Mouse (Mus musculus) embryonic facial prominence, embryonic 15.5 days (tissue): Measurements from ENCODE around the gene Trim25. TPM values are rescaled to one million over a fixed set of nuclear protein-coding genes. Genes with fewer than 3 reads are reported as not detected.

Experiments
- ATAC-seq: fragments of 200-750 bp; cut with Nextera tagmentation; 2 replicates; pipeline ENCODE4 v1.8.0; 2017; ENCODE audit warnings: low read depth, moderate TSS enrichment; ENCODE audit not compliant: insufficient number of reproducible peaks, low FRiP score, low TSS enrichment
- H3K27ac ChIP-seq: fragments of 300-500 bp; sonication (generic); replicated peaks from 2 replicates; pipeline ENCODE4 v1.5.1; 2015; ENCODE audit warnings: mild to moderate bottlenecking, inconsistent platforms
- H3K27me3 ChIP-seq: fragments of 300-500 bp; sonication (generic); 2 replicates; pipeline ENCODE4 v1.6.1; 2015; ENCODE audit warnings: inconsistent platforms
- H3K36me3 ChIP-seq: fragments of 300-500 bp; sonication (generic); 2 replicates; pipeline ENCODE4 v1.6.1; 2015; ENCODE audit warnings: mild to moderate bottlenecking, inconsistent platforms
- H3K4me1 ChIP-seq: fragments of 300-500 bp; sonication (generic); 2 replicates; pipeline ENCODE4 v1.6.1; 2015; ENCODE audit warnings: inconsistent platforms
- H3K4me2 ChIP-seq: fragments of 300-500 bp; sonication (generic); replicated peaks from 2 replicates; pipeline ENCODE4 v1.6.1; 2015; ENCODE audit warnings: mild to moderate bottlenecking, inconsistent platforms
- H3K4me3 ChIP-seq: fragments of 300-500 bp; sonication (generic); replicated peaks from 2 replicates; pipeline ENCODE4 v1.5.1; 2015; ENCODE audit warnings: mild to moderate bottlenecking, inconsistent platforms
- H3K9ac ChIP-seq: fragments of 300-500 bp; sonication (generic); 2 replicates; pipeline ENCODE4 v1.6.1; 2015; ENCODE audit warnings: inconsistent platforms
- H3K9me3 ChIP-seq: fragments of 300-500 bp; sonication (generic); replicated peaks from 2 replicates; pipeline ENCODE4 v1.6.1; 2016; ENCODE audit warnings: inconsistent platforms
- WGBS: fragments of 180-500 bp; shearing (Covaris S2); methylation state at CpG from one replicate; pipeline ENCODE4 v1.1.7; 2015; 5-methylcytosine and 5-hydroxymethylcytosine counted together
- polyA plus RNA-seq: library from polyadenylated mRNA; unstranded; fragments of >200 nt; fragmentation: Nextera tagmentation; extraction: Ambion mirVana; gene quantifications from 2 replicates; pipeline ENCODE4 v1.2.1, GENCODE M21; 2015

Trim25 gene
- polyA plus RNA-seq, 1 experiment from 2014 or later: 13.4 TPM

DNA sequence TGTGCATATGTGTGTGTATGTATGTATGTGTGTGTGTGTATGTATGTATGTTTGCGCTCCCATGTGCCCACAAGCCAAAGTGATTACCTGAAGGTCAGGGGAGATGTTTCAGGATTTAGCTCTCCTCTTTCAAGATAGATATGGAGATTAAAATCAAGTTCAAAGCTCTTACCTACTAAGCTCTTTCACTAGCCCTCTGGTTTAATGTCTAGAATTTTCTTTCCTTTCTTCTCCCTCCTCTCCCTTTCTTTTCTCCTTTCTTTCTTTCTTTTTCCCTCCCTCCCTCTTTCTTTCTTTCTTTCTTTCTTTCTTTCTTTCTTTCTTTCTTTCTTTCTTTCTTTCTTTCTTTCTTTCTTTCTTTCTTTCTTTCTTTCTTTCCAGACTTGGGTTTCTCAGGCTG lies 67.6 kb downstream of the Trim25 start, which contains the start of gene Dgke:
Gene Dgke, minus strand, starts transcription at position 101 of the 400 bp plus-strand sequence.
- no peak within 1 kb of the TSS for H3K4me3 ChIP-seq
- no peak for ATAC-seq
- WGBS: 90% methylated on average over 1 of the region's 1 CpGs
- H3K4me1 ChIP-seq: no peaks in the 10 kb centered on the region
- H3K36me3 ChIP-seq: no peaks in the 10 kb centered on the region
- H3K9ac ChIP-seq: no peak within 1 kb of the TSS
- no peaks in the 10 kb centered on the region for H3K9me3 ChIP-seq
- H3K27ac ChIP-seq: no peak within 1 kb of the TSS
- no peak within 1 kb of the TSS for H3K4me2 ChIP-seq
- H3K27me3 ChIP-seq: no peaks in the 10 kb centered on the region

DNA sequence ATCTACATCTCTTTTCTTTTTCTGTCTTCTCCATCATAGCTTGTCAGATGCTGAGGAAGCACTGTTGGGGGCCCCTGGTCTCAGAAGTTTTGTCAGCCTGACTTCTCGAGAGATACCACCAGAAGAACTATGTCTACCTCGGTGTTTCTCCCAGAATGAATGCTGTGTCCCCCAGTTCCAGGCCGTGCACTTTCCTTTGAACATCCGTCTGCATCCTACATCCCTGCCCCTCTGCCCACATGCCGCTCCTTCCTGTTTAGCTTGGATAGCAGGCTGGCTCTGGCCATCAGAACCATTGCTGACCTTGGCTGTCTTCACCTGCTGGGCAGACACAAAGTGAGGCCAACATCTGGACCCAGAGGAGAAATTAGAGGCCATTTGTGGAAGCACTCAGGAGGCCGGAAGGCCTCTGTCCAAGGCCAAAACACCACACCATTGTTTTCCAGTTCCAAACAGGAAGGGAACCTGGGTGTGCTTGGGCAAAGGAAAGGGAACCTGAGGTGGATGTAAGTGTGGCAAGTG lies 68.2 kb downstream of the Trim25 start:
- H3K4me1 ChIP-seq: no peaks in the 10 kb centered on the region
- H3K9me3 ChIP-seq: no peaks in the 10 kb centered on the region
- 61% methylated on average over 6 of the region's 6 CpGs for WGBS
- H3K27me3 ChIP-seq: no peaks in the 10 kb centered on the region
- no peak overlapping the region for H3K9ac ChIP-seq
- no peak for ATAC-seq
- H3K4me2 ChIP-seq: no peak overlapping the region
- H3K4me3 ChIP-seq: no peak overlapping the region
- H3K27ac ChIP-seq: no peak overlapping the region
- H3K36me3 ChIP-seq: no peaks in the 10 kb centered on the region

DNA sequence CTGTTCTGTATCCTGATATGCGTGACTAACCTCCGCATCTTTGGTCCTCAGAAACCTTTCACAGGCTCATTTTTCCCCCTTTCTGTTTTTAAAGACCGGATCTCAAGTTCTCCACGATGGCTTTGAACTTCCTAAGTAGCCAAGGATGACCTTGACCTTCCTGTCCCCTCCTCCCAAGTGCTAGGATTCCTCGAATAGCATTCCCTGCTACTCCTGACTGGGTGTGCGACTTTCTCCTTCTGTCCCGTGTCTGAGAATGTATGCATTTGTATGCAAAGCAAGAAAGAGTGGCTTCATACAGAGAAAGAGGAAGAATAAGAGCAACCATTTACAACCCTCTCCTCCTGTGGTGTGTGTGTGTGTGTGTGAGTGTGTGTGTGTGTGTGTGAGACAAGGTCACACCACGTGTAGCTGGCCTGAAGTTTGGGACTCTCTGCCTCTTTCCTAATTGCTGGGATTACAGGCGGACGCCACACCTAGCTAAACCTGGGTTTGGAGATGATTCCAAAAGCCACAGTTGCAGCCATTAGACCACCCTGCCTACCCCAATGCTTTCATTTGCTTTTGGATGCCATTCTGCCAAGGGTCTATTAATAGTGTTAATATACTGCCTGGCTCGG lies 68.8 kb downstream of the Trim25 start:
- no peaks in the 10 kb centered on the region for H3K27me3 ChIP-seq
- no peak overlapping the region for H3K27ac ChIP-seq
- no peak overlapping the region for H3K4me2 ChIP-seq
- no peak overlapping the region for H3K9ac ChIP-seq
- H3K4me3 ChIP-seq: no peak overlapping the region
- WGBS: 53% methylated on average over 11 of the region's 11 CpGs
- H3K4me1 ChIP-seq: no peaks in the 10 kb centered on the region
- no peak for ATAC-seq
- H3K36me3 ChIP-seq: no peaks in the 10 kb centered on the region
- no peaks in the 10 kb centered on the region for H3K9me3 ChIP-seq

DNA sequence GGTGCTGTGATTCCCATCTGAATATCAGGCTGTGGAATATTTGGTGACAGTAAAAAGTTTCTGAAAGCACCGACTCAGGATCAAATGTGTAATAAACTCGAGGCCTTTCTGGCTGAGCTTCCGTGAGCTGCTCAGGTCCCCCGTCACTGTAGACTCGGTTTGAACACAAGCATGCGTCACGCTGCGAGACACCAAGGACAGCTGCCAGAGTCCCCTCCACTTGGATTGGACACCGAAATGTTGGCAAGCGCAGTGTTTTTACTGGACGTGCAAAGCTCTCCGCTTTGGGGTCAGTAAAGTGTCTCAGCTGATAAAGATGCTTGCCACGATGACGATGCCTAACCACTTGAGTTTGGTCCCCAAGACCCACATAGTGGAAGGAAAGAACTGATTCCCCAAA lies 69.5 kb downstream of the Trim25 start:
- Histone ChIP-seq H3K36me3 (no peaks in the 10 kb centered on the region), H3K4me2 (no peak overlapping the region), H3K27ac (no peak overlapping the region), H3K27me3 (no peaks in the 10 kb centered on the region), H3K9ac (no peak overlapping the region), H3K4me3 (no peak overlapping the region), H3K4me1 (no peaks in the 10 kb centered on the region), H3K9me3 (no peaks in the 10 kb centered on the region)
- 91% methylated on average over 14 of the region's 14 CpGs for WGBS
- no peak for ATAC-seq

DNA sequence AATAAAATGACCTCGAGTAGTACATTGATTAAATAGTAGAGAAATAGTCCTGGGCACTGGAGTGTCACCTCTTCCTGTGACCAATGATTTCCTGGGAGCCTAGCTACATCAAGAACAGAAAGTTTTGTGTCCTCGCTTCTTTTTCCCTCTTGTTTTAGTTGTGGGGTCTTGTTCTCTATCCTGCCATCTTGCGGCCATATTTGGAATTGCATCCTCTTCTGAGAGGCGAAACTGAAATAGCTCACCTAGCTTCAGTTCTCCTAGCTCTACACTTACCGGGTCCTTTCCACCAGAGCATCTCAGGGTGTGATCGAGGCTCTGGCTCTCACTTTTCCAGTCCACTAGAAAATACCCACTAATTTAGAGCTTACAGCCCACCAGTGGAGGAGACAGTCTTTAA lies 70.1 kb downstream of the Trim25 start:
- WGBS: 24% methylated on average over 6 of the region's 6 CpGs
- Histone ChIP-seq H3K9ac (no peak overlapping the region), H3K36me3 (no peaks in the 10 kb centered on the region), H3K4me2 (no peak overlapping the region), H3K27ac (no peak overlapping the region), H3K9me3 (no peaks in the 10 kb centered on the region), H3K27me3 (no peaks in the 10 kb centered on the region), H3K4me1 (no peaks in the 10 kb centered on the region), H3K4me3 (no peak overlapping the region)
- no peak for ATAC-seq

Other genes starting within 250 kb of the Trim25 start
- gene Akap1, start 134.8 kb upstream of the Trim25 start, polyA plus RNA-seq: 20.2 and 20.9 TPM in 2 replicates
- gene Scpep1, start 43.9 kb upstream of the Trim25 start, polyA plus RNA-seq: 99.0 and 103 TPM in 2 replicates
- gene Elobl, start 32.4 kb upstream of the Trim25 start, polyA plus RNA-seq: not detected in 2 replicates
- 17.1 and 18.7 TPM in 2 replicates for gene Coil, start 29.1 kb upstream of the Trim25 start, polyA plus RNA-seq
- gene Dgke, start 67.5 kb downstream of the Trim25 start, polyA plus RNA-seq: 3.8 and 4.0 TPM in 2 replicates
- 2.0 and 2.6 TPM in 2 replicates for gene Gm525, start 74.5 kb downstream of the Trim25 start, polyA plus RNA-seq